Mouse (Mus musculus) C2C12 (cell line): ENCODE measurements around the gene Frmd5.

Source experiments
- CEBPB ChIP-seq: IDR thresholded peaks from one replicate; pipeline ENCODE4 v1.6.1; 2011; ENCODE audit warnings: low read depth, mild to moderate bottlenecking, control low read depth, moderate library complexity
- CTCF ChIP-seq: IDR thresholded peaks from one replicate; pipeline ENCODE4 v1.5.1; 2011; ENCODE audit not compliant: control insufficient read depth, insufficient read depth, insufficient read length
- MAX ChIP-seq: IDR thresholded peaks from one replicate; pipeline ENCODE4 v1.6.1; 2011; ENCODE audit warnings: mild to moderate bottlenecking, control low read depth
- MYOD1 ChIP-seq: IDR thresholded peaks from one replicate; pipeline ENCODE4 v1.6.1; 2011; ENCODE audit warnings: low read depth; ENCODE audit not compliant: control insufficient read depth, insufficient read length
- MYOG ChIP-seq: IDR thresholded peaks from one replicate; pipeline ENCODE4 v1.6.1; 2011; ENCODE audit not compliant: control insufficient read depth, insufficient read length; ENCODE audit errors: extremely low read depth
- USF1 ChIP-seq: IDR thresholded peaks from one replicate; pipeline ENCODE4 v1.6.1; 2011; ENCODE audit warnings: low read depth, mild to moderate bottlenecking, control low read depth, moderate library complexity

GRCm38 (mm10) chr2:121598249-121598648 is 208.6 kb downstream of the Frmd5 start:
- no peak for TF ChIP-seq CTCF
- TF ChIP-seq MAX: no peak
- TF ChIP-seq MYOD1: no peak
- TF ChIP-seq MYOG: no peak
- no peak for TF ChIP-seq CEBPB
- no peak for TF ChIP-seq USF1
